Mouse (Mus musculus): ENCODE data around the gene Foxb1.

Gene Foxb1

GRCm38 (mm10) chr9:69760371-69761301 is at the start of gene Foxb1:
Gene Foxb1 (minus strand): TSS chr9:69760940.
- DNase-seq (ENCODE audit: extremely low spot score, low spot score) = peak; percentile 77

GRCm38 (mm10) chr9:69790562-69790961 is 29.8 kb upstream of the Foxb1 start:
- peak; percentile 54 for DNase-seq (ENCODE audit: extremely low spot score, low spot score)

GRCm38 (mm10) chr9:69779996-69780395 is 19.3 kb upstream of the Foxb1 start:
- no peak for DNase-seq (ENCODE audit: extremely low spot score, low spot score)

- peak; percentile 34 for DNase-seq (ENCODE audit: extremely low spot score, low spot score)
These were observed 9.3 kb upstream of the Foxb1 start for GRCm38 (mm10) chr9:69769949-69770585.

- DNase-seq (ENCODE audit: extremely low spot score, low spot score) = peak; percentile 64
These were observed 8.6 kb upstream of the Foxb1 start for GRCm38 (mm10) chr9:69769091-69769948.

- DNase-seq (ENCODE audit: extremely low spot score, low spot score) = peak; percentile 49
These were observed 7.6 kb upstream of the Foxb1 start for GRCm38 (mm10) chr9:69768136-69768875.

- DNase-seq (ENCODE audit: extremely low spot score, low spot score) = peak; percentile 60
These were observed 6.7 kb upstream of the Foxb1 start for GRCm38 (mm10) chr9:69767421-69767820.

- peak; percentile 37 for DNase-seq (ENCODE audit: extremely low spot score, low spot score)
These were observed 6.2 kb upstream of the Foxb1 start for GRCm38 (mm10) chr9:69766936-69767335.

GRCm38 (mm10) chr9:69766301-69766700 is 5.6 kb upstream of the Foxb1 start:
- peak; percentile 63 for DNase-seq (ENCODE audit: extremely low spot score, low spot score)

- DNase-seq (ENCODE audit: extremely low spot score, low spot score) = peak; percentile 38
These were observed 4.8 kb upstream of the Foxb1 start for GRCm38 (mm10) chr9:69765483-69766050.

- peak; percentile 69 for DNase-seq (ENCODE audit: extremely low spot score, low spot score)
These were observed 4.1 kb upstream of the Foxb1 start for GRCm38 (mm10) chr9:69764586-69765482.

- peak; percentile 47 for DNase-seq (ENCODE audit: extremely low spot score, low spot score)
These were observed 3.2 kb upstream of the Foxb1 start for GRCm38 (mm10) chr9:69763681-69764585.

- peak; percentile 68 for DNase-seq (ENCODE audit: extremely low spot score, low spot score)
These were observed 2.0 kb upstream of the Foxb1 start for GRCm38 (mm10) chr9:69762703-69763102.

GRCm38 (mm10) chr9:69762221-69762620 is 1.5 kb upstream of the Foxb1 start:
- no peak for DNase-seq (ENCODE audit: extremely low spot score, low spot score)

- peak; percentile 19 for DNase-seq (ENCODE audit: extremely low spot score, low spot score)
These were observed 829 bp upstream of the Foxb1 start for GRCm38 (mm10) chr9:69761569-69761968.

- DNase-seq (ENCODE audit: extremely low spot score, low spot score) = peak; percentile 77
These were observed 969 bp downstream of the Foxb1 start for GRCm38 (mm10) chr9:69759721-69760221.

GRCm38 (mm10) chr9:69758946-69759615 is 1.7 kb downstream of the Foxb1 start:
- peak; percentile 65 for DNase-seq (ENCODE audit: extremely low spot score, low spot score)

GRCm38 (mm10) chr9:69758506-69758905 is 2.2 kb downstream of the Foxb1 start:
- peak; percentile 66 for DNase-seq (ENCODE audit: extremely low spot score, low spot score)
